Mouse (Mus musculus): Measurements from ENCODE around the gene Epsti1.
"Not testable (repeated sequence)": the region's sequence is repeated elsewhere in the genome, so short reads cannot be mapped to it uniquely, and the experiment has no call there.

Epsti1 gene

GRCm38 (mm10) chr14:77904171-77904762, at the start of gene Epsti1:
Epsti1 (plus strand) TSS chr14:77904239.
- DNase-seq (ENCODE audit: extremely low spot score, low read depth, low spot score): no peak

GRCm38 (mm10) chr14:77859894-77860293, 44.1 kb upstream of the Epsti1 start:
- DNase-seq (ENCODE audit: extremely low spot score, low read depth, low spot score): no peak

GRCm38 (mm10) chr14:77860841-77861560, 43.0 kb upstream of the Epsti1 start:
- DNase-seq (ENCODE audit: extremely low spot score, low read depth, low spot score): no peak

GRCm38 (mm10) chr14:77864051-77864450, 40.0 kb upstream of the Epsti1 start:
- no peak for DNase-seq (ENCODE audit: extremely low spot score, low read depth, low spot score)

GRCm38 (mm10) chr14:77864510-77864909, 39.5 kb upstream of the Epsti1 start:
- DNase-seq (ENCODE audit: extremely low spot score, low read depth, low spot score): no peak

GRCm38 (mm10) chr14:77867601-77868000, 36.4 kb upstream of the Epsti1 start:
- DNase-seq (ENCODE audit: extremely low spot score, low read depth, low spot score): no peak

GRCm38 (mm10) chr14:77870926-77871325, 33.1 kb upstream of the Epsti1 start:
- DNase-seq (ENCODE audit: extremely low spot score, low read depth, low spot score): no peak

- no peak for DNase-seq (ENCODE audit: extremely low spot score, low read depth, low spot score)
Measured at GRCm38 (mm10) chr14:77871380-77871975, 32.6 kb upstream of the Epsti1 start.

- DNase-seq (ENCODE audit: extremely low spot score, low read depth, low spot score): peak; percentile 52
Measured at GRCm38 (mm10) chr14:77874304-77875241, 29.5 kb upstream of the Epsti1 start, which contains the start of gene Dnajc15. Dnajc15 (minus strand) TSS chr14:77875125.

- DNase-seq (ENCODE audit: extremely low spot score, low read depth, low spot score): no peak
Measured at GRCm38 (mm10) chr14:77876199-77876598, 27.8 kb upstream of the Epsti1 start.

- not testable (repeated sequence) for DNase-seq (ENCODE audit: extremely low spot score, low read depth, low spot score)
Measured at GRCm38 (mm10) chr14:77877876-77878275, 26.2 kb upstream of the Epsti1 start.

- DNase-seq (ENCODE audit: extremely low spot score, low read depth, low spot score): no peak
Measured at GRCm38 (mm10) chr14:77881998-77882397, 22.0 kb upstream of the Epsti1 start.

- DNase-seq (ENCODE audit: extremely low spot score, low read depth, low spot score): no peak
Measured at GRCm38 (mm10) chr14:77882669-77883068, 21.4 kb upstream of the Epsti1 start.

GRCm38 (mm10) chr14:77886376-77886775, 17.7 kb upstream of the Epsti1 start:
- DNase-seq (ENCODE audit: extremely low spot score, low read depth, low spot score): no peak

- DNase-seq (ENCODE audit: extremely low spot score, low read depth, low spot score): no peak
Measured at GRCm38 (mm10) chr14:77886941-77887340, 17.1 kb upstream of the Epsti1 start.

GRCm38 (mm10) chr14:77889911-77890310, 14.1 kb upstream of the Epsti1 start:
- DNase-seq (ENCODE audit: extremely low spot score, low read depth, low spot score): no peak

GRCm38 (mm10) chr14:77895951-77896350, 8.1 kb upstream of the Epsti1 start:
- DNase-seq (ENCODE audit: extremely low spot score, low read depth, low spot score): no peak

GRCm38 (mm10) chr14:77902541-77902940, 1.5 kb upstream of the Epsti1 start:
- no peak for DNase-seq (ENCODE audit: extremely low spot score, low read depth, low spot score)

GRCm38 (mm10) chr14:77905466-77905865, 1.4 kb downstream of the Epsti1 start:
- DNase-seq (ENCODE audit: extremely low spot score, low read depth, low spot score): no peak

- no peak for DNase-seq (ENCODE audit: extremely low spot score, low read depth, low spot score)
Measured at GRCm38 (mm10) chr14:77906586-77906985, 2.5 kb downstream of the Epsti1 start.

GRCm38 (mm10) chr14:77915776-77916175, 11.7 kb downstream of the Epsti1 start:
- DNase-seq (ENCODE audit: extremely low spot score, low read depth, low spot score): no peak
